Mouse (Mus musculus): ENCODE measurements around the gene Trpv3.

DNA sequence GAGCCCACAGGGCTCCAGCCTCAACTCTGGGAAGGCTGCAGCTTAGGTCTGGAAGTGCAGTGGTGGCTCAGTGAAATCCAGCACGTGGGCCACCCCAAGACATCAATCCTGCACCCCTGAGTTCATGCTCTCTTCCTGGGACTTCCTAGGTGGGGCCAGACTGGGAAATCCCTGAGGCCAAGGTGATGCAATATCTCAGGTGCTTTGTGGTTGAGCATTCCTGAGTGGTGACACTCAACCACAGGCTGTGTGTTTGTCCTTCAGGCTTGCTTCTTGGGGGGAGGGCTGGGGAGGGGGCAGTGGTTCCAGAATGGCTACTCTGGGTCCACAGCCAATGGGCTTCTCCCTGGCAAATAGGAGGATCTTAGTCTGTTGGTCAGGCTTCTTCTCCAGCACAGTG lies 16.7 kb downstream of the Trpv3 start:
- TF ChIP-seq CTCF (conservative IDR thresholded peaks at IDR 0.05; ENCODE audit: low read length) = no peak
- TF ChIP-seq POU5F1 (IDR thresholded peaks at IDR 0.05; ENCODE audit: borderline replicate concordance, low read length) = no peak
- no peak for TF ChIP-seq NANOG (IDR thresholded peaks at IDR 0.05; ENCODE audit: borderline replicate concordance, low read length)

Measured in E14TG2a.4 (cell line).